Mouse (Mus musculus) myocyte (in vitro differentiated cells): ENCODE data around the gene Ubap1.

Experiments
- CEBPB ChIP-seq: IDR thresholded peaks from 2 replicates; pipeline ENCODE4 v1.6.1; 2011; ENCODE audit warnings: mild to moderate bottlenecking, moderate library complexity; ENCODE audit not compliant: poor library complexity, insufficient read depth, severe bottlenecking
- MAX ChIP-seq: IDR thresholded peaks from one replicate; pipeline ENCODE4 v1.6.1; 2011; ENCODE audit warnings: low read depth, mild to moderate bottlenecking, control low read depth
- MYOD1 ChIP-seq, 3 experiments: IDR thresholded peaks; one replicate each; pipeline ENCODE4 v1.6.1; 2011; ENCODE audit warnings: control low read depth in 2 of 3, low read depth in 2 of 3, mild to moderate bottlenecking in 2 of 3, moderate library complexity in 1 of 3; ENCODE audit not compliant: insufficient read length in 2 of 3, control insufficient read depth in 1 of 3
- MYOG ChIP-seq, 3 experiments: IDR thresholded peaks; one replicate each; pipeline ENCODE4 v1.6.1; 2011; ENCODE audit warnings: control low read depth in 2 of 3, low read depth in 2 of 3, mild to moderate bottlenecking in 2 of 3; ENCODE audit not compliant: insufficient read length in 2 of 3, control insufficient read depth in 1 of 3, insufficient read depth in 1 of 3
- POLR2A ChIP-seq: IDR thresholded peaks from one replicate; pipeline ENCODE4 v1.6.1; 2011; ENCODE audit warnings: low read depth, mild to moderate bottlenecking, control low read depth, moderate library complexity; ENCODE audit not compliant: insufficient read length
- POLR2AphosphoS2 ChIP-seq: IDR thresholded peaks from one replicate; pipeline ENCODE4 v1.6.1; 2011; ENCODE audit warnings: low read depth, control low read depth; ENCODE audit not compliant: insufficient read length
- TCF12 ChIP-seq: IDR thresholded peaks from one replicate; pipeline ENCODE4 v1.6.1; 2011; ENCODE audit warnings: mild to moderate bottlenecking, control low read depth; ENCODE audit not compliant: poor library complexity, insufficient read depth, severe bottlenecking
- TCF3 ChIP-seq: IDR thresholded peaks from one replicate; pipeline ENCODE4 v1.6.1; 2011; ENCODE audit warnings: low read depth, control low read depth; ENCODE audit not compliant: insufficient read length
- USF1 ChIP-seq: IDR thresholded peaks from one replicate; pipeline ENCODE4 v1.6.1; 2011; ENCODE audit warnings: low read depth, mild to moderate bottlenecking, control low read depth, moderate library complexity

- TF ChIP-seq POLR2A (no peak), CEBPB (no peak), TCF12 (no peak), MYOG (IDR thresholded peaks at IDR 0.05; ENCODE audit: control insufficient read depth in 1 of 3, insufficient read depth in 1 of 3, insufficient read length in 2 of 3, low read depth in 2 of 3) (no peak), MYOD1 (IDR thresholded peaks at IDR 0.05; ENCODE audit: control insufficient read depth in 1 of 3, insufficient read length in 2 of 3, low read depth in 2 of 3) (no peak), MAX (no peak), POLR2AphosphoS2 (no peak), USF1 (no peak), TCF3 (no peak)
Measured at GRCm38 (mm10) chr4:41388616-41389015, 39.8 kb downstream of the Ubap1 start.
